Mouse (Mus musculus) bone marrow, adult 2 months (tissue): Measurements from ENCODE around the gene Grid1.

Source experiments
- CTCF ChIP-seq: fragments of 200-500 bp; IDR thresholded peaks from 2 replicates; pipeline ENCODE4 v1.5.1; 2011; ENCODE audit warnings: low read length, control low read depth; ENCODE audit not compliant: control insufficient read depth, insufficient read depth
- POLR2A ChIP-seq: fragments of 200-500 bp; IDR thresholded peaks from 2 replicates; pipeline ENCODE4 v1.6.1; 2011; ENCODE audit warnings: low read depth, mild to moderate bottlenecking, control low read depth, low read length, borderline replicate concordance; ENCODE audit not compliant: control insufficient read depth

- TF ChIP-seq CTCF = no peak
- no peak for TF ChIP-seq POLR2A
Measured at GRCm38 (mm10) chr14:35122111-35122510, 302.2 kb downstream of the Grid1 start.
